Mouse (Mus musculus) thymus, postnatal 36 days (tissue): ENCODE data around the gene Omt2a.
"Not testable (repeated sequence)": the region's sequence is repeated elsewhere in the genome, so short reads cannot be mapped to it uniquely, and the experiment has no call there.

Experiments used
- DNase-seq, 2 experiments: peaks; one replicate each; pipeline ENCODE4 v3.0.0; 2022; ENCODE audit warnings: mixed read lengths in 2 of 2

Omt2a gene

GRCm38 (mm10) chr9:78314696-78315095 is at the start of gene Omt2a:
Gene Omt2a, minus strand, starts transcription at chr9:78314796.
- DNase-seq, result no peak

- no peak for DNase-seq
These were observed 48.8 kb upstream of the Omt2a start for GRCm38 (mm10) chr9:78363374-78363773.

GRCm38 (mm10) chr9:78360484-78360872 is 45.9 kb upstream of the Omt2a start:
- no peak for DNase-seq

GRCm38 (mm10) chr9:78359750-78360483 is 45.3 kb upstream of the Omt2a start:
- DNase-seq, result no peak

- DNase-seq, result peak; percentile 48 to 55
These were observed 43.5 kb upstream of the Omt2a start for GRCm38 (mm10) chr9:78358053-78358452.

GRCm38 (mm10) chr9:78355611-78356010 is 41.0 kb upstream of the Omt2a start, which contains the start of gene Gsta2:
Gene Gsta2, minus strand, starts transcription at chr9:78355788.
- no peak for DNase-seq

- no peak for DNase-seq
These were observed 40.3 kb upstream of the Omt2a start for GRCm38 (mm10) chr9:78354665-78355578.

- no peak for DNase-seq
These were observed 37.1 kb upstream of the Omt2a start for GRCm38 (mm10) chr9:78351504-78352220.

GRCm38 (mm10) chr9:78350007-78350406 is 35.4 kb upstream of the Omt2a start:
- not testable (repeated sequence) for DNase-seq

GRCm38 (mm10) chr9:78349141-78349540 is 34.5 kb upstream of the Omt2a start:
- DNase-seq, result not testable (repeated sequence)

- not testable (repeated sequence) for DNase-seq
These were observed 33.8 kb upstream of the Omt2a start for GRCm38 (mm10) chr9:78348206-78349004.

GRCm38 (mm10) chr9:78347004-78347403 is 32.4 kb upstream of the Omt2a start:
- no peak for DNase-seq

GRCm38 (mm10) chr9:78345235-78345634 is 30.6 kb upstream of the Omt2a start:
- DNase-seq, result not testable (repeated sequence)

GRCm38 (mm10) chr9:78343055-78343454 is 28.5 kb upstream of the Omt2a start:
- not testable (repeated sequence) for DNase-seq

- not testable (repeated sequence) for DNase-seq
These were observed 27.9 kb upstream of the Omt2a start for GRCm38 (mm10) chr9:78342494-78342893.

- peak; percentile 29 to 34 for DNase-seq
These were observed 25.7 kb upstream of the Omt2a start for GRCm38 (mm10) chr9:78340324-78340723.

GRCm38 (mm10) chr9:78337050-78337449 is 22.5 kb upstream of the Omt2a start:
- DNase-seq, result not testable (repeated sequence)

- DNase-seq, result not testable (repeated sequence)
These were observed 12.7 kb upstream of the Omt2a start, which contains the start of gene Omt2b for GRCm38 (mm10) chr9:78327289-78327688. Gene Omt2b, plus strand, starts transcription at chr9:78327589.

GRCm38 (mm10) chr9:78319499-78319898 is 4.9 kb upstream of the Omt2a start:
- no peak for DNase-seq

GRCm38 (mm10) chr9:78308122-78308521 is 6.5 kb downstream of the Omt2a start:
- DNase-seq, result not testable (repeated sequence)

- DNase-seq, result not testable (repeated sequence)
These were observed 15.5 kb downstream of the Omt2a start for GRCm38 (mm10) chr9:78299143-78299542.

GRCm38 (mm10) chr9:78298232-78298631 is 16.4 kb downstream of the Omt2a start:
- DNase-seq, result no peak
